Mouse (Mus musculus) neural tube, embryonic 14.5 days (tissue): ENCODE results near the gene Tor2a. TPM values are rescaled to one million over a fixed set of nuclear protein-coding genes. Genes with fewer than 3 reads are reported as not detected.

ENCODE experiments used
- ATAC-seq: fragments of 200-750 bp; cut with Nextera tagmentation; 2 replicates; pipeline ENCODE4 v1.8.0; 2017; ENCODE audit warnings: low read depth, mild to moderate bottlenecking, moderate TSS enrichment, moderate library complexity
- H3K27ac ChIP-seq: fragments of 300-500 bp; sonication (generic); 2 replicates; pipeline ENCODE4 v1.5.1; 2014; ENCODE audit warnings: low read depth, mild to moderate bottlenecking, control low read depth, low read length, moderate library complexity, mixed read lengths
- H3K27me3 ChIP-seq: fragments of 300-500 bp; sonication (generic); 2 replicates; pipeline ENCODE4 v1.6.1; 2014; ENCODE audit warnings: low read length; ENCODE audit not compliant: control insufficient read depth, insufficient read depth
- H3K36me3 ChIP-seq: fragments of 300-500 bp; sonication (generic); 2 replicates; pipeline ENCODE4 v1.6.1; 2014; ENCODE audit warnings: low read length, mixed read lengths; ENCODE audit not compliant: control insufficient read depth, insufficient read depth
- H3K4me1 ChIP-seq: fragments of 300-500 bp; sonication (generic); 2 replicates; pipeline ENCODE4 v1.6.1; 2014; ENCODE audit warnings: low read length; ENCODE audit not compliant: control insufficient read depth, insufficient read depth
- H3K4me2 ChIP-seq: fragments of 300-500 bp; sonication (generic); 2 replicates; pipeline ENCODE4 v1.6.1; 2014; ENCODE audit warnings: mild to moderate bottlenecking, low read depth, low read length, control low read depth
- H3K4me3 ChIP-seq: fragments of 300-500 bp; sonication (generic); 2 replicates; pipeline ENCODE4 v1.5.1; 2014; ENCODE audit warnings: low read depth, low read length, control low read depth, mixed read lengths
- H3K9ac ChIP-seq: fragments of 300-500 bp; sonication (generic); replicated peaks from 2 replicates; pipeline ENCODE4 v1.6.1; 2014; ENCODE audit warnings: low read depth, mild to moderate bottlenecking, control low read depth, low read length, mixed read lengths
- H3K9me3 ChIP-seq: fragments of 300-500 bp; sonication (generic); 2 replicates; pipeline ENCODE4 v1.6.1; 2016; ENCODE audit warnings: low read length; ENCODE audit not compliant: control insufficient read depth
- WGBS: fragments of 180-500 bp; shearing (Covaris S2); extraction: QIAGEN DNeasy Blood & Tissue Kit; methylation state at CpG from one replicate; pipeline ENCODE4 v1.1.7; 2014; 5-methylcytosine and 5-hydroxymethylcytosine counted together
- polyA plus RNA-seq: library from polyadenylated mRNA; unstranded; fragments of >200 nt; fragmentation: Nextera tagmentation; extraction: Ambion mirVana; gene quantifications from 2 replicates; pipeline ENCODE4 v1.2.1, GENCODE M21; 2014

The Tor2a gene
- 56.0 and 57.6 TPM in 2 replicates for polyA plus RNA-seq

DNA sequence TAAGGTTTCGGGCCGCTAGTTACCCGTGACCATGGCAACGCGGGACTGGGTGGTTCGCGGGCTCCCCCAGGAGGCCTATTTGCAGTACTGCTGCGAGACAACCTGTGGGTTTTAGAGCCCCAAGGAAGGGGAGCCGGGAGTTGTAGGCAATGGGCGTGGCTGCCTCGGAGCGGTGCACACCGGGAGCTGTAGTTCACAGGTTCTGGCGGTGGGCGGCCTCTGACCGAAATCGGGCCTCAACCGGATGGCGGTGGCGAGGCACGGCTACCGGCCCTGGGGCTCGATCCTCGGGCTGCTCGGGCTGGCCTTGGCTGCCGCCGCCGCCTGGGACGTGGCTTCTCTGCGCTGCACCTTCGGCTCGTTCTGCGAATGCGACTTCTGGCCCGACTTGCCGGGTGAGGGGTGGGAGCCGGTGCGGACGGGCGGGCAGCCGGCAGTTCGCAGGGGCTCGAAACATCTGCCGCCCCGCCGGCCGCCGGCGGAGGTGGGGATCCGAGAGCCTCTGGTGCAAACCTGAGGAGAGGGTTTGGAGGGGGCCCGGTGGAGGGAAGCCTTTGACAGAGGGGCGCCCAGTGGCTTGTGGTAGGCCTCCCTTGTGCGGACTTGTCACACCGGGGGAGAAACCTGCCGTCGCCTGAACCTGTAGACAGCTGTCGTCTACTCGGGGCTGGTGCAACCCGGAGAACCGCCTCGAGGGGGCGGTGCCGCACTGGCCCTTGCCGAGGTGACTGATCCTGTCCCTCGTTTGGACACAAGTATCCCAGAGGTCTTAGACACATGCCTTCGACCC is at the start of gene Tor2a:
Gene Tor2a (plus strand): TSS at position 179 of the 790 bp plus-strand sequence.
- Histone ChIP-seq H3K4me2 (peak within 1 kb of the TSS; percentile 46), H3K9ac (peak within 1 kb of the TSS; percentile 87), H3K36me3 (peaks cover 38% of the 10 kb centered on the region), H3K27ac (peak within 1 kb of the TSS; percentile 88), H3K27me3 (no peaks in the 10 kb centered on the region), H3K4me3 (peak within 1 kb of the TSS; percentile 76), H3K9me3 (no peaks in the 10 kb centered on the region), H3K4me1 (peaks cover 5% of the 10 kb centered on the region)
- under 1% methylated on average over 52 of the region's 66 CpGs for WGBS
- ATAC-seq = peak; percentile 92

DNA sequence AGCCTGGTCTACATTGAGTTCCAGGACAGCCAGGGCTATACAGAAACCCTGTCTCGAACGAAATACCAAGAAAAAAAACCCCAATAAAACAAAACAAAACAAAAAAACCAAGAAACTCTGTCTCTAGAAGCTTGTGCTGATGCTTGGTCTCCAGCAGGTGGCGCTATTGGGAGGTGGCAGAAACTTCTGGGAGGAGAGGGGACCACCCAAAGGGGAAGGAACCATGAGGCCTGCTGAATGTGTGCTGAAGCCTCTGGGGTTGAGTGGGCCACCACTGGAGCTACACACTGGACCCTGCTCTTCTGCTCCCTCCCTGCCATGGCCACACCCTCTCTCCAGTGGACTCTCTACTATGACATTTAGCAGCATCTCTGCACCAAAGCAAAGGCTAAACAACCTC is 48.4 kb upstream of the Tor2a start:
- Histone ChIP-seq H3K27ac (no peak overlapping the region), H3K4me1 (peaks cover 11% of the 10 kb centered on the region), H3K4me3 (no peak overlapping the region), H3K27me3 (no peaks in the 10 kb centered on the region), H3K4me2 (no peak overlapping the region), H3K9ac (no peak overlapping the region), H3K36me3 (peaks cover 47% of the 10 kb centered on the region), H3K9me3 (no peaks in the 10 kb centered on the region)
- 42% methylated on average over 3 of the region's 3 CpGs for WGBS
- no peak for ATAC-seq

DNA sequence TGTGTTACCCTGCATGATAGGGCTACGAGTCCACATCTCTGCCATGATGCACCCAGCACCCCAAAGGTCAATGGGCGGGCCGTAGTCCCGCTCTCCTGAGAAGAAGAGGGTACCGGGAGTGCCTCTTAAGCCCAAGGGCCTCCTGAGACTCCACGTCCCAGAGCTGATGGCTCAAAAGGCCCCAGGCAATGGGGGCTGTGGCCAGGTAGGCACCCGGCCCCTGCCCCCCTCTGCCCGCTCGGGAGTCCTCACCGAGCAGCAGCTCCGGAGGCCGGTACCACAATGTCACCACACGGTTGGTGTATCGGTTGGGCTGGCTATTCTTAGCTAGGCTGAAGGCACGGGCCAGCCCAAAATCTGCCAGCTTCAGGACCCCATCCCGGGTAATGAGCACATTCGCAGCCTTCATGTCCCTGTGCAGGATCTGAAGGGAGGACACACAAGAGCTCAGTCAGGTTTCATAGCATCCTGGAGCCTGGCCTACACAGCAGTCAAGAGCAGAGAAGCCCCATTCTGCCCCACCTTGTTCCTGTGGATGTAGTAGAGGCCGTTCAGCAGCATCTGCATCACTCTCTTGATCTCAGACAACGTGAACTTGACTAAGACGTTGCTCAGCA is 47.4 kb upstream of the Tor2a start:
- Histone ChIP-seq H3K4me3 (no peak overlapping the region), H3K27me3 (no peaks in the 10 kb centered on the region), H3K9me3 (no peaks in the 10 kb centered on the region), H3K36me3 (peaks cover 41% of the 10 kb centered on the region), H3K4me2 (no peak overlapping the region), H3K4me1 (peaks cover 18% of the 10 kb centered on the region), H3K27ac (no peak overlapping the region), H3K9ac (no peak overlapping the region)
- 94% methylated on average over 20 of the region's 20 CpGs for WGBS
- ATAC-seq = no peak

DNA sequence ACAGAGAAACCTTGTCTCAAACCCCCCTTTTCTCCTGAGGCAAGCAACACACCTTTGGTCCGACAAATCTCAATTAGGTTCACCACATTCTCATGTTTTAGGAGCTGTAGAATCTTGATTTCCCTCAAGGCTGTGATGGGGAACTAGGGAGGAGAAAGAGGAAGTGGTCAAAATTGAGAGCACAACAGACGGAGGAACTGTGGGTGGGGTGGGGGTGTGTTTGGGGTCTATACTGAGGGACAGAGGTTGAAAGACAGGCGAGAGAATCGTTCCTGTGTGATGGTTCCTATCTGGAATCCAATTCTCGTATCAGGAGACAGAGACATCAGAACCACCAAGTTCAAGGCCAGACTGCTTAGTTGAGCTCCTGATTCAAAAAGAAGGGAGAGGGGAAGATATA is 46.6 kb upstream of the Tor2a start:
- H3K4me2 ChIP-seq = no peak overlapping the region
- no peak for ATAC-seq
- no peak overlapping the region for H3K27ac ChIP-seq
- peaks cover 18% of the 10 kb centered on the region for H3K4me1 ChIP-seq
- no peak overlapping the region for H3K4me3 ChIP-seq
- no peak overlapping the region for H3K9ac ChIP-seq
- 93% methylated on average over 5 of the region's 5 CpGs for WGBS
- H3K9me3 ChIP-seq = no peaks in the 10 kb centered on the region
- peaks cover 33% of the 10 kb centered on the region for H3K36me3 ChIP-seq
- no peaks in the 10 kb centered on the region for H3K27me3 ChIP-seq

DNA sequence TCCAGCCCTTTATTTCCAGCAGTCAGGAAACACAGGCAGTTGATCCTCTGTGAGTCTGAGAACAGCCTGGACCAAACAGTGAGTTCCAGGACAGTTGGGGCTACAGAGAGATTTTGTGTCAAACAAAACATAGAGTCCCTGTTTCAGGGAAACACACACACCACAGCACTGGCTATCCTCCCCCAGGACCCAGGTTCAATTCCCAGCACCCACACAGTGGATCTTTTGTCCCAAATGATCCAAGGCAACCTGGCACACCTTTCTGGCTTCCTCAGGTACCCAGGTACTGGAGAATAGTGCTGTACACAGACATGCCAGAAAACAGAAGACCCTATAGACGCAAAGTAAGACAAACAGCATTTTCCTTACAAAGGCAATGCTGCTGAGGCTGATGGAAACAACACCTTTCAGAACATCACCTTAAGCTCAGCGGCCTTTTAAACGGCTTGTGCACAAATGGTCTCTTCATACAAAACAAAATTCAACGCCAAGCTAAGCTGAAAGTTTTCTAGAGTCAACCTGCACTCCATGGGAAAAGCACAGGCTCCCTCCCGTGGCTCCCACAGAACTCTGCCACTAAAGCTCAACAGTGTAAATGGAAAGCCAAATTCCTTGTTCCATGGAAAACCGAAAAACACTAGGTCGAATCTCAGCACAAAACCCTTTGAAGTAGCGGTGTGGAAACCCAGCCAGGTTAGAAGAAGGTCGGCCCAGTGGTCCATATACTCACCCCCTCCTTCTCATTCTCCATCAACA is 45.6 kb upstream of the Tor2a start:
- Histone ChIP-seq H3K4me1 (peaks cover 18% of the 10 kb centered on the region), H3K4me3 (peak overlapping the region; percentile 84), H3K9me3 (no peaks in the 10 kb centered on the region), H3K4me2 (peak overlapping the region; percentile 90), H3K36me3 (peaks cover 25% of the 10 kb centered on the region), H3K27ac (0 out of 2 replicates have a peak overlapping the region, but pooled peaks have one; percentile 100), H3K27me3 (no peaks in the 10 kb centered on the region), H3K9ac (peak overlapping the region; percentile 97)
- ATAC-seq = no peak
- WGBS = 32% methylated on average over 9 of the region's 9 CpGs

DNA sequence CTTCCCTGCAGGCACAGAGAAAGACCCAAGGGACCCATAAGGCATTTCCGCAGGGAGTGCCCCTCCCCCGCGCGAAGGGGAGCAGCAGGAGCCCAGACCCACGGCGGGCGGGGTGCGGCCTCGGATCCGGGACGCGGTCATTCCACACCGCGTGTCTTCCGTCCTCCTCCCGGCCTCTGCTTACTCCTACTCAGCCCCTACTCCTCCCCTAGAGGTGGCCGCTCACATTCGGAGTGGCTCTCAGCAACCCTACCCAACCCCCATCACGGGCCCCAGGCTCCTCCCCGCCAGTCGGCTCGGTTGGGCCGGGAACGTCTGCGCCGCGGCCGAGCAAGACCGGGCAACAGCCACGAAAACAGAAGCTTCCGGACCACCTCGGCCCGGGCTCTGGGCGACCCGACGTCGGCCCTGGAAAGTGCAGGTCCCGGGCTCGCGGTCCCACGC is 44.9 kb upstream of the Tor2a start:
- no peaks in the 10 kb centered on the region for H3K27me3 ChIP-seq
- peak overlapping the region; percentile 90 for H3K4me2 ChIP-seq
- H3K4me1 ChIP-seq = peaks cover 18% of the 10 kb centered on the region
- peak overlapping the region; percentile 97 for H3K9ac ChIP-seq
- H3K4me3 ChIP-seq = peak overlapping the region; percentile 84
- H3K9me3 ChIP-seq = no peaks in the 10 kb centered on the region
- H3K36me3 ChIP-seq = peaks cover 18% of the 10 kb centered on the region
- under 1% methylated on average over 41 of the region's 41 CpGs for WGBS
- H3K27ac ChIP-seq = peak overlapping the region; percentile 100
- ATAC-seq = peak; percentile 29; the same call in 1 of the 2 replicates

DNA sequence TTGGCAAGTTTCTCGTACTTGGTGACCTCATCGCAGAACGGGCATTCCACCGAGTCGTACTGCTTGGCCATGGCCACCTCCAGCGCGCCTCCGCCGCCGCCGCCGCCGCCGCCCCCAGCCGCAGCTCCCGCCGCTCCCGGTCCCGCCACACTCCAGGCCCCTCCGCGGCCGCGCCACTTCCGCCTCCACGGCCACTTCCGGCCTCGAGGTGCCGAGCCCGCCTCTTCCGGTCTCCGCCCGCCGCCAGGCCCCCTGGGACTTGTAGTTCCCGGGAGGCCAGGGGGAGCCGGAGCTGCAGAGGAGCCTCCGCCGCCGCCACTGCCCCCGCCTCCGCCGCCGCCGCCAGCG is 44.5 kb upstream of the Tor2a start:
- Histone ChIP-seq H3K4me2 (peak overlapping the region; percentile 90), H3K36me3 (peaks cover 14% of the 10 kb centered on the region), H3K9me3 (no peaks in the 10 kb centered on the region), H3K4me1 (peaks cover 18% of the 10 kb centered on the region), H3K27ac (peak overlapping the region; percentile 100), H3K9ac (peak overlapping the region; percentile 97), H3K4me3 (peak overlapping the region; percentile 84), H3K27me3 (no peaks in the 10 kb centered on the region)
- ATAC-seq = peak; percentile 91
- under 1% methylated on average over 25 of the region's 44 CpGs for WGBS

DNA sequence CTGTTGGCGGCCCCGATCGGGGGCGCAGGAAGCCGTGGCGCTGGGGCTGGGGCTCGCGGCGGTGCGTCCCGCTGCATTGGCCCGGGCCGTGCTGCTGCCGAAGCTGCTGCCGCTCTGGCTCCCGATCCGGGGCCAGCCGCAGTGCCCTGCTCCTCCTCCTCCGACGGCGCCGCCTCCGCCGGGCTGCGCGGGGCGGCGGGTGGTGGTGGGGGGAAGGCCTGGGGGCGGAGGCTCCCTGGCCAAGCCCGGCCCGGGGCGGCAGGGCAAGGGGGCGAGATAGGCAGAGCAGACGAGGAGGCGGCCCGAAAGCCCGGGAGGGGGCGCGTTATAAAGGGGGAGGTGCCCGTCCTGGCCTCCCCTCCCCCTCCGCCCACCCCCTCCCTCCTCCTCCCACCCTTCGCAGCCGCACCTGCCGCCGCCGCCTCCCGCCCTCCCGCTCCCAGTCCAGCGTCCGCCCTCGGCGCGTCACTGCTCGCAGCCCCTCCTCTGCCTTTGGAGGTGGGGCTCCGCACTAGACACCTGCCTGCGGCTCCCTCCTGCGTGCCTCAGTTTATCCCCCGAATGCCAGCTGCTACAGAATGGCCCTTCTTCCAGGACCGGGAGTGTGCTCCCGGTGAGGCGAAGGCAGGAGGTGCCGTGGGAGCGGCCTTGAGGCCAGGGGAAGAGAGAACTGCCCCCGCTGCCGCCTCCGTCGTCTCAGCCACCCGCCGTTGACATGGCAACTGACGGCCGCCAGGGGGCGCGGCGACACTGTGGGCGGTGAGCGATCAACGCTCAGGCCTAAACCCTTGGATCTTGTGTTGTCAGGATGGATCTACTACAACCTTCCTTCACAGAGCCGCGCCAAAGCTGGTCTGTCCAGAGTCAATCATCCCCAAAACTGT is 43.9 kb upstream of the Tor2a start, which contains the start of gene Cdk9:
Gene Cdk9 (minus strand): TSS at position 143 of the 884 bp plus-strand sequence.
- WGBS = under 1% methylated on average over 47 of the region's 79 CpGs
- peak; percentile 87 for ATAC-seq
- H3K4me3 ChIP-seq = peak within 1 kb of the TSS; percentile 84
- no peaks in the 10 kb centered on the region for H3K27me3 ChIP-seq
- H3K4me1 ChIP-seq = peaks cover 18% of the 10 kb centered on the region
- peak within 1 kb of the TSS; percentile 97 for H3K9ac ChIP-seq
- peak within 1 kb of the TSS; percentile 100 for H3K27ac ChIP-seq
- no peaks in the 10 kb centered on the region for H3K9me3 ChIP-seq
- H3K4me2 ChIP-seq = peak within 1 kb of the TSS; percentile 90
- H3K36me3 ChIP-seq = peaks cover 12% of the 10 kb centered on the region
